Mouse (Mus musculus) testis, adult 2 months (tissue): ENCODE measurements around the gene 9030025P20Rik.

Experiments
- CTCF ChIP-seq: fragments of 200-500 bp; IDR thresholded peaks from 2 replicates; pipeline ENCODE4 v1.5.1; 2012; ENCODE audit warnings: low read depth, mild to moderate bottlenecking, inconsistent platforms, low read length, moderate library complexity; ENCODE audit not compliant: control insufficient read depth, insufficient read depth, insufficient replicate concordance
- POLR2A ChIP-seq: fragments of 200-500 bp; IDR thresholded peaks from 2 replicates; pipeline ENCODE4 v1.6.1; 2012; ENCODE audit warnings: low read depth, mild to moderate bottlenecking, inconsistent platforms, low read length, moderate library complexity; ENCODE audit not compliant: control insufficient read depth

GRCm38 (mm10) chr17:14943729-14944059 lies 34.6 kb upstream of the 9030025P20Rik start:
- TF ChIP-seq POLR2A (no peak), CTCF (no peak)
